In the genomic region with DNA sequence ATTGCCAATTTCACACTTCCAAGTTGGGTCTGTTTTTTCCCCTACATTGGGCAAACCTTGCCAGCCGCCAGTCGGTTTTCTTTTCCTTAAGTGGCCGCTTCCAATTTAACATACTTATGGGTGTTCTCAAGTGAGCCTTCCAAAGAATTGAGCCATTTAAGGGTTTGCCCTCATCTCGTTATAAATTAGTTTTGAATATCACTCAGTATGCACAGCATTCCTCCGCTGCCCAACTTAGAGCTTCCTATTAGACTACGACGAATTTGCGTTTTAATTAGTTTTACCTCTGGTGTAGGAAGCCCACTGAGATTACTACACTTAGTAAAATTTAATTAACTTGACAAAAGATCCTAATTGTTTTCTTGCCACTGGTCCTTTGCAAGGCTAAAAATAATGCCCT, we compare ENCODE assay signal across 20 mouse cellular contexts.
DNase-seq lines count a peak whose midpoint lies in the region; ATAC-seq and TF ChIP-seq lines count a peak whose summit lies in the region.
"Had no signal": no experiment of that assay in that cellular context is flagged by ENCODE, and none has a peak within 500 bp of the region (broad histone marks: within the 10 kb centered on the region; RNA-seq: fewer than 3 reads in every experiment).

No protein-coding gene starts in this region.

- H3K4me2 ChIP-seq in forebrain, embryonic 12.5 days: no peak overlapping the region
- H3K4me2 ChIP-seq in midbrain, embryonic 13.5 days (replicated peaks): no peak overlapping the region
- no peak overlapping the region for H3K4me2 ChIP-seq in midbrain, embryonic 11.5 days
- H3K4me2 ChIP-seq: heart, embryonic 11.5 days; limb, embryonic 12.5 days; liver, embryonic 11.5 days had no signal

- H3K4me1 ChIP-seq in forebrain, embryonic 12.5 days: no peaks in the 10 kb centered on the region
- peaks cover 15% of the 10 kb centered on the region for H3K4me1 ChIP-seq in forebrain, embryonic 10.5 days
- no peaks in the 10 kb centered on the region for H3K4me1 ChIP-seq in midbrain, embryonic 13.5 days (replicated peaks)
- no peaks in the 10 kb centered on the region for H3K4me1 ChIP-seq in midbrain, embryonic 11.5 days (ENCODE audit: control insufficient read depth, insufficient read depth, low read length)
- H3K4me1 ChIP-seq in cerebellum, adult 2 months (ENCODE audit: control insufficient read depth, insufficient read depth, low read length): no peaks in the 10 kb centered on the region
- H3K4me1 ChIP-seq: limb, embryonic 12.5 days had no signal

- no peaks in the 10 kb centered on the region for H3K36me3 ChIP-seq in forebrain, embryonic 12.5 days (replicated peaks)
- no peaks in the 10 kb centered on the region for H3K36me3 ChIP-seq in forebrain, embryonic 10.5 days (replicated peaks)
- no peaks in the 10 kb centered on the region for H3K36me3 ChIP-seq in midbrain, embryonic 13.5 days
- H3K36me3 ChIP-seq in midbrain, embryonic 11.5 days (ENCODE audit: control insufficient read depth, insufficient read depth, low read length): no peaks in the 10 kb centered on the region
- H3K36me3 ChIP-seq: limb, embryonic 12.5 days had no signal

- WGBS in forebrain, embryonic 12.5 days: 28% methylated on average over 8 of the region's 8 CpGs
- 49% methylated on average over 8 of the region's 8 CpGs for WGBS in forebrain, embryonic 10.5 days
- WGBS in midbrain, embryonic 13.5 days: 61% methylated on average over 8 of the region's 8 CpGs
- WGBS in midbrain, embryonic 11.5 days: 77% methylated on average over 8 of the region's 8 CpGs
- 73% methylated on average over 8 of the region's 8 CpGs for WGBS in cerebellum, adult 2 months

- H3K4me3 ChIP-seq in forebrain, embryonic 12.5 days (replicated peaks): no peak overlapping the region
- no peak overlapping the region for H3K4me3 ChIP-seq in forebrain, embryonic 10.5 days
- no peak overlapping the region for H3K4me3 ChIP-seq in midbrain, embryonic 13.5 days (replicated peaks)
- H3K4me3 ChIP-seq in midbrain, embryonic 11.5 days (ENCODE audit: low read depth, low read length): no peak overlapping the region
- no peak overlapping the region for H3K4me3 ChIP-seq in cerebellum, adult 2 months (replicated peaks; ENCODE audit: insufficient read depth, low read depth, low read length)
- no peak overlapping the region for H3K4me3 ChIP-seq in layer of hippocampus, adult 2 months
- H3K4me3 ChIP-seq: limb, embryonic 12.5 days; myocyte had no signal

- ATAC-seq in forebrain, embryonic 12.5 days (ENCODE audit: low FRiP score): peak; percentile 73; the same call in 1 of the 2 replicates
- ATAC-seq in midbrain, embryonic 13.5 days: peak; percentile 40; the same call in 1 of the 2 replicates
- ATAC-seq in midbrain, embryonic 11.5 days (ENCODE audit: low FRiP score): no peak
- ATAC-seq: intestine, postnatal 0 days; liver, postnatal 0 days; lung, postnatal 0 days had no signal

- no peak for TF ChIP-seq CTCF in cerebellum, adult 2 months (IDR thresholded peaks at IDR 0.05; ENCODE audit: borderline replicate concordance, insufficient read depth, low read depth, low read length)
- no peak for TF ChIP-seq CTCF in layer of hippocampus, adult 2 months (conservative IDR thresholded peaks at IDR 0.05)

- no peak overlapping the region for H3K9ac ChIP-seq in forebrain, embryonic 12.5 days
- no peak overlapping the region for H3K9ac ChIP-seq in midbrain, embryonic 13.5 days (replicated peaks)
- H3K9ac ChIP-seq in midbrain, embryonic 11.5 days (ENCODE audit: low read length): no peak overlapping the region
- H3K9ac ChIP-seq: limb, embryonic 12.5 days; liver, postnatal 0 days had no signal

- TF ChIP-seq POLR2A in cerebellum, adult 2 months (IDR thresholded peaks at IDR 0.05; ENCODE audit: borderline replicate concordance, insufficient read depth, low read length): no peak

- DNase-seq in forebrain, embryonic 10.5 days (ENCODE audit: extremely low spot score, low spot score): no peak
- DNase-seq in midbrain, embryonic 11.5 days (ENCODE audit: low spot score, missing footprints): no peak
- DNase-seq in right cerebral cortex, postnatal 25 days: peak; percentile 5
- DNase-seq in right cerebral cortex, adult 2 months (ENCODE audit: low spot score in 2 of 2): no peak
- no peak for DNase-seq in cerebellum, adult 2 months
- no peak for DNase-seq in layer of hippocampus, adult 2 months (ENCODE audit: low spot score in 2 of 2)
- DNase-seq: adrenal gland, postnatal 14 days; cerebellum, adult 9-10 months; heart, postnatal 10 days; kidney, postnatal 25 days; liver, postnatal 0 days had no signal

- H3K27me3 ChIP-seq in forebrain, embryonic 12.5 days: no peaks in the 10 kb centered on the region
- peaks cover 8% of the 10 kb centered on the region; the same call in 1 of the 2 replicates for H3K27me3 ChIP-seq in forebrain, embryonic 10.5 days (ENCODE audit: poor library complexity, severe bottlenecking)
- no peaks in the 10 kb centered on the region for H3K27me3 ChIP-seq in midbrain, embryonic 13.5 days
- H3K27me3 ChIP-seq in midbrain, embryonic 11.5 days (ENCODE audit: control insufficient read depth, insufficient read depth, low read length): no peaks in the 10 kb centered on the region
- no peaks in the 10 kb centered on the region for H3K27me3 ChIP-seq in cerebellum, adult 2 months (ENCODE audit: control insufficient read depth, insufficient read depth, low read length)
- H3K27me3 ChIP-seq: limb, embryonic 12.5 days had no signal

- no peak overlapping the region for H3K27ac ChIP-seq in forebrain, embryonic 12.5 days
- H3K27ac ChIP-seq in forebrain, embryonic 10.5 days: no peak overlapping the region
- H3K27ac ChIP-seq in midbrain, embryonic 13.5 days: no peak overlapping the region
- no peak overlapping the region for H3K27ac ChIP-seq in midbrain, embryonic 11.5 days (ENCODE audit: low read depth, low read length)
- H3K27ac ChIP-seq in cerebellum, adult 2 months (ENCODE audit: insufficient read depth, low read length): no peak overlapping the region
- no peak overlapping the region for H3K27ac ChIP-seq in layer of hippocampus, adult 2 months
- H3K27ac ChIP-seq: limb, embryonic 12.5 days; macrophage had no signal

- H3K9me3 ChIP-seq in forebrain, embryonic 12.5 days: no peaks in the 10 kb centered on the region
- H3K9me3 ChIP-seq in forebrain, embryonic 10.5 days: no peaks in the 10 kb centered on the region
- H3K9me3 ChIP-seq in midbrain, embryonic 13.5 days: no peaks in the 10 kb centered on the region
- no peaks in the 10 kb centered on the region for H3K9me3 ChIP-seq in midbrain, embryonic 11.5 days (ENCODE audit: control insufficient read depth, low read length)
- H3K9me3 ChIP-seq: limb, embryonic 12.5 days had no signal
